Mouse (Mus musculus) neural tube, embryonic 11.5 days (tissue): ENCODE results near the gene Slbp. TPM values are rescaled to one million over a fixed set of nuclear protein-coding genes. Genes with fewer than 3 reads are reported as not detected.

Source experiments
- ATAC-seq: fragments of 200-750 bp; cut with Nextera tagmentation; 2 replicates; pipeline ENCODE4 v1.8.0; 2017; ENCODE audit warnings: moderate number of reproducible peaks, mild to moderate bottlenecking, moderate TSS enrichment, moderate library complexity; ENCODE audit not compliant: insufficient read depth, low FRiP score, low TSS enrichment
- DNase-seq: peaks from one replicate; pipeline ENCODE4 v3.0.0-alpha.2; 2015; ENCODE audit warnings: low spot score
- H3K27ac ChIP-seq: fragments of 300-500 bp; sonication (generic); 2 replicates; pipeline ENCODE4 v1.5.1; 2014; ENCODE audit warnings: low read depth, mild to moderate bottlenecking, low read length
- H3K27me3 ChIP-seq: fragments of 300-500 bp; sonication (generic); 2 replicates; pipeline ENCODE4 v1.6.1; 2014; ENCODE audit warnings: mild to moderate bottlenecking, low read length, mixed read lengths; ENCODE audit not compliant: control insufficient read depth, insufficient read depth
- H3K36me3 ChIP-seq: fragments of 300-500 bp; sonication (generic); 2 replicates; pipeline ENCODE4 v1.6.1; 2014; ENCODE audit warnings: mild to moderate bottlenecking, low read length, moderate library complexity, mixed read lengths; ENCODE audit not compliant: control insufficient read depth, insufficient read depth
- H3K4me1 ChIP-seq: fragments of 300-500 bp; sonication (generic); 2 replicates; pipeline ENCODE4 v1.6.1; 2014; ENCODE audit warnings: low read length, mixed read lengths; ENCODE audit not compliant: control insufficient read depth, insufficient read depth
- H3K4me2 ChIP-seq: fragments of 300-500 bp; sonication (generic); 2 replicates; pipeline ENCODE4 v1.6.1; 2014; ENCODE audit warnings: low read depth, mild to moderate bottlenecking, moderate library complexity
- H3K4me3 ChIP-seq: fragments of 300-500 bp; sonication (generic); 2 replicates; pipeline ENCODE4 v1.5.1; 2014; ENCODE audit warnings: low read depth, low read length
- H3K9ac ChIP-seq: fragments of 300-500 bp; sonication (generic); 2 replicates; pipeline ENCODE4 v1.6.1; 2014; ENCODE audit warnings: mild to moderate bottlenecking, low read length
- H3K9me3 ChIP-seq: fragments of 300-500 bp; sonication (generic); 2 replicates; pipeline ENCODE4 v1.6.1; 2016; ENCODE audit warnings: low read length; ENCODE audit not compliant: control insufficient read depth
- WGBS: fragments of 180-500 bp; shearing (Covaris S2); extraction: QIAGEN DNeasy Blood & Tissue Kit; methylation state at CpG from one replicate; pipeline ENCODE4 v1.1.7; 2014; 5-methylcytosine and 5-hydroxymethylcytosine counted together
- polyA plus RNA-seq: library from polyadenylated mRNA; unstranded; fragments of >200 nt; fragmentation: Nextera tagmentation; extraction: Ambion mirVana; gene quantifications from 2 replicates; pipeline ENCODE4 v1.2.1, GENCODE M21; 2014

Gene Slbp
- polyA plus RNA-seq, 1 experiment from 2014 or later = 242 TPM

DNA sequence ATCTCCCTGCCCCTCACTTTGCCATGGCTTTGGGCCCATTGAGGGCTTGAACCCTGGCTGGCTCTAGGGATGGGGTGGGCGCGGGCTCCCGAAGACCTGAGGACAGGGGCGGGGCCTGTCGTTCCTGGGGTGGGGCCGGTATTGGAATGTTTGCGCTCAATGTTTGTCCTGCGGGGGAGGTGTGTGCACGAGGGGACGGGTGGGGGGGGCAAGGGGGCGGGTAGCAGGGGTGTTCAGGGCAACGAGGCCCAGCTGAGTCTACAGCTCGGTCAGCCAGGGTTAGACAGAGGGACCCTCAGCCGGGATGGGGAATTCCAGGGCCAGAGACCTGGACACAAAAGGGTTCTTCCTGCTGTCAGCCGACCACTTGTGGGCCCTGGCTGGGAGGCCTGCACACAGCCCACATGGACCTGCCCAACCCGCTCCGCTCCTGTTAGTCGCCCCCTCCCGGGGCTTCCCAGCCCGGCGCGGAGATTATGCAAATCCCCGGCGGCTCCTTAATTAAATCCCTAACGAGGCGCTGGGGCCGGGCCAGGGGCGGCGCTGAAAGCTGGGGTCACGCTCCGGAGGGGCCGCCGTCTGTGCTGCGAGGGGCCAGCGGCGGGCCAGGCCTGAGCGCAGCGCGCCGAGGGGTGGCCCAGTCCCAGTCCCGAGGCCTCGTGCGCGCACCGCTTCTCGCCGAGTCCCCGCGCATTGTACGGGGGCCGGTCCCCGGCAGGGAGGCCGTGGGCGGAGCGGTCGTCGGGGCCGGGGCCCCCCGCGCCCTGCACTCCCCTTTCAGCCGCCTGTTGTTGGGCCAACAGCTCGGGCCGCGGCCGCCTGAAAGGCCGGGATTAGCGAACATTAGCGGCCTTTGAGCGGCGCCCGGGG is 42.7 kb upstream of the Slbp start:
- under 1% methylated on average over 68 of the region's 71 CpGs for WGBS
- Histone ChIP-seq H3K4me3 (peak overlapping the region; percentile 38), H3K27me3 (peaks cover 16% of the 10 kb centered on the region; the same call in 1 of the 2 replicates), H3K9ac (peak overlapping the region; percentile 71), H3K4me2 (peak overlapping the region; percentile 84), H3K36me3 (no peaks in the 10 kb centered on the region), H3K4me1 (peaks cover 78% of the 10 kb centered on the region), H3K27ac (peak overlapping the region; percentile 92), H3K9me3 (no peaks in the 10 kb centered on the region)
- peak; percentile 69 for ATAC-seq
- peak; percentile 80 for DNase-seq

DNA sequence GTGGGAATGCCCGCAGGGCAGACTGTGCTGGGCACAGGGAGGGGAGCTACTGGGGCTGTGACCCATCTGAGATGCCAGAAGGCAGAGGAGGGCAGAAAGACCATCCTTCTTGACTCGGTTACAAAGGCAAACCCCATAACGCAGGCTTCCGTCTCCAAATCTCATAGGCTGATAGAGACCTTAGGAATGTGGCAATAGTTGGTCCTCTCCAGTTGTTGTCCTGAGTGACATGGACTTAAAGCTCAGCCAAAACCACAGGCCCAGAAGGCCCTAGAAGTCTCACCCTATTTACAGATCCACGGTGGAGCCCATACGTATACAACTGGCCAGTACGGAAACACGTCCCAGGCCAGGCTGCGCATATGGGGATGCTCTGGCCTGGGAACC is 42.1 kb upstream of the Slbp start:
- H3K27me3 ChIP-seq = peaks cover 14% of the 10 kb centered on the region; the same call in 1 of the 2 replicates
- DNase-seq = no peak
- WGBS = 51% methylated on average over 9 of the region's 9 CpGs
- H3K4me1 ChIP-seq = peaks cover 82% of the 10 kb centered on the region
- H3K27ac ChIP-seq = peak overlapping the region; percentile 92
- no peaks in the 10 kb centered on the region for H3K9me3 ChIP-seq
- no peak overlapping the region for H3K4me3 ChIP-seq
- no peaks in the 10 kb centered on the region for H3K36me3 ChIP-seq
- ATAC-seq = no peak
- H3K4me2 ChIP-seq = no peak overlapping the region
- no peak overlapping the region for H3K9ac ChIP-seq

DNA sequence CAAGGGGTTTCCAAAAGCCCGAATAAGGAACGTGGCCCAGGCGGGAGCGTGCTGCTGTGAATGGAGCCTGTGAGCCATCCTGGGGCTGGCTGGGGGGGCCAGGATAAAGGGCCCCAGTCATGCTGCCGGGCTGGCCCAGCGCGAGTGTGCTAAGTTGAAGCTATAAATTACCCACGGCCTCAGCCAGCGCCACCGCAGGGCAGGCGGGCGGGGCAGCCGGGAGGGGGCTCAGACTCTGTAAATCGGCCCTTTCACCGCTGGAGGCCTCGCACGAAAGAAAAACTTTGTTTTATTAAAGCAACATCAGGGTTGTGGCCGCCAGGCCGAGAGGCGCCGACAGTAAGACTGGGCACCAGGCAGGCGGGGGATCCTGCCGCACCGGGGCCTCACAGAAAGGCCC is 40.0 kb upstream of the Slbp start:
- peaks cover 12% of the 10 kb centered on the region; the same call in 1 of the 2 replicates for H3K27me3 ChIP-seq
- H3K9ac ChIP-seq = peak overlapping the region; percentile 36
- peak overlapping the region; percentile 79 for H3K27ac ChIP-seq
- no peaks in the 10 kb centered on the region for H3K9me3 ChIP-seq
- DNase-seq (peak; percentile 85), ATAC-seq (peak; percentile 58)
- H3K36me3 ChIP-seq = no peaks in the 10 kb centered on the region
- WGBS = 2% methylated on average over 24 of the region's 24 CpGs
- H3K4me3 ChIP-seq = no peak overlapping the region
- peaks cover 68% of the 10 kb centered on the region for H3K4me1 ChIP-seq
- peak overlapping the region; percentile 3 for H3K4me2 ChIP-seq

DNA sequence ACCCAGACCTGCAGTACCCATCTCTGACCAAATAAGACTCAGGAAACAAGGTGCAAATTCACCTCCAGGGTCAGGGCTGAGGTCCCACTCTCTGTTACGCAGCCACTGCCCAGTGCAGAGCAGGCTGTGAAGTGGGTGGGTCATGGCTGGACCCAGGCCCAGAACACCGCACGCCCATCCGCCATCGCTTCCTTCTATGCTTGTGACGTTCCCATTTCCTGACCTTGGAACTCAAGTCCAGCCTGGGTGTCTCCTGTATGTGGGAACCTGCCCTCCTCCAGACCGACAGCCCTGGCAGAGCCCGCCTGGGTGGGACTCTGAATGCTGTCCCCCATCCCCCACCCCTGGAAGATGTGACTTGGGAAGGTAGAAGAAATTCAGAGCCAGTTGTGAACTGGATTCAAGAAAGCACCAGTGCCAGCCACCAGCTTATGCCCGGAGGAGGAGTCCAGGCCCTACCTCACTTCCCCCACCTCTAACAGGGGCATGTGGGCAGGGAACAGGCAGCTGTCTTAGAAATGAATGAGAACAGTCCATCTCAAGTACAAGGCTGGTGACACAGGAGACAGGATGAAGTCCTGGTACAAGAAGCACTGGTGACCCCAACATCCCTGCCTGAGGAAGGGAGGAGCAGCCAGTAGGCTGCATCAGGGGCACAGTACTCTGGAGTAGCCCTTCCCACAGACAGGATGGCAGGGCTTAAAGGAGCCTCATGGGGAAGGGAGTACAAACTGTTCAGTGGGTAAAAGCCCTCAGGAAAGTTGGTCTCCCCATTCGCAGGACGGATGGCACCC is 37.7 kb upstream of the Slbp start:
- H3K9ac ChIP-seq = no peak overlapping the region; the same call in 1 of the 2 replicates
- H3K9me3 ChIP-seq = no peaks in the 10 kb centered on the region
- H3K27me3 ChIP-seq = peaks cover 2% of the 10 kb centered on the region; the same call in 1 of the 2 replicates
- peak overlapping the region; percentile 76 for H3K27ac ChIP-seq
- H3K4me2 ChIP-seq = peak overlapping the region; percentile 29
- peaks cover 53% of the 10 kb centered on the region for H3K4me1 ChIP-seq
- 69% methylated on average over 11 of the region's 11 CpGs for WGBS
- DNase-seq (no peak), ATAC-seq (no peak; the same call in 1 of the 2 replicates)
- H3K36me3 ChIP-seq = no peaks in the 10 kb centered on the region
- H3K4me3 ChIP-seq = no peak overlapping the region

DNA sequence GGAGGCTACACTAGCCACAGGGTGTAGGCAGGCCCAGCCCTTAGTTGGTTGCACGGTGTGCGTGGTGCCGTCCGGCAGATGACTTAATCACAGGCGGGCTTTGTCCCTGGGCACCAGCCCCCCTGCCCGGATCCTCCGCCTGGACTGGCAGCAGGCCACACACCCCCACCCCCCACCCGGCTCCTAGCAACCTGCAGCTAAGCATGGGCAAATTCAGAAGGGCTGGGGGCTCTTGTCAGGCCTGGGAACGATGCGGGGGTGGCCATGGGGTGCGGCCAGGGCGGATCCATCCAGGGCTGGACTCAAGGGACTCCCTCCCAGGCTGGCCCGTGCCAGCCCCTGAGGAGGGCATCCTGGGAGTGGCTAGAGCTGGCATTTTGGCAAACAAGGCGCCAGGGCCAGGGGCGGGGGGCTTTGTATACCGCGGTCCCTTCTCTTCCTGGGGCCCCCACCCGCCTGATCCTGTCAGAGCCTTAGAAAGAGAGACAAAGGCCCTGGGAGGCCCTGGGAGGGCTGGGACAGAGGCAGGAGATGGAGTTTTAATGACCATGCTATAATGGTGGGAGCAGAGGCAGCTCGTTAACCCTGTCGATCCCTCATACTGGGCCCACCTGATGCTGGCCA is 37.0 kb upstream of the Slbp start:
- Histone ChIP-seq H3K36me3 (no peaks in the 10 kb centered on the region), H3K4me1 (peaks cover 46% of the 10 kb centered on the region), H3K4me3 (peak overlapping the region; percentile 6; the same call in 1 of the 2 replicates), H3K27me3 (peaks cover 2% of the 10 kb centered on the region; the same call in 1 of the 2 replicates), H3K9ac (peak overlapping the region; percentile 61), H3K9me3 (no peaks in the 10 kb centered on the region), H3K4me2 (peak overlapping the region; percentile 29), H3K27ac (peak overlapping the region; percentile 76)
- 31% methylated on average over 20 of the region's 20 CpGs for WGBS
- ATAC-seq = peak; percentile 79
- peak; percentile 81 for DNase-seq

DNA sequence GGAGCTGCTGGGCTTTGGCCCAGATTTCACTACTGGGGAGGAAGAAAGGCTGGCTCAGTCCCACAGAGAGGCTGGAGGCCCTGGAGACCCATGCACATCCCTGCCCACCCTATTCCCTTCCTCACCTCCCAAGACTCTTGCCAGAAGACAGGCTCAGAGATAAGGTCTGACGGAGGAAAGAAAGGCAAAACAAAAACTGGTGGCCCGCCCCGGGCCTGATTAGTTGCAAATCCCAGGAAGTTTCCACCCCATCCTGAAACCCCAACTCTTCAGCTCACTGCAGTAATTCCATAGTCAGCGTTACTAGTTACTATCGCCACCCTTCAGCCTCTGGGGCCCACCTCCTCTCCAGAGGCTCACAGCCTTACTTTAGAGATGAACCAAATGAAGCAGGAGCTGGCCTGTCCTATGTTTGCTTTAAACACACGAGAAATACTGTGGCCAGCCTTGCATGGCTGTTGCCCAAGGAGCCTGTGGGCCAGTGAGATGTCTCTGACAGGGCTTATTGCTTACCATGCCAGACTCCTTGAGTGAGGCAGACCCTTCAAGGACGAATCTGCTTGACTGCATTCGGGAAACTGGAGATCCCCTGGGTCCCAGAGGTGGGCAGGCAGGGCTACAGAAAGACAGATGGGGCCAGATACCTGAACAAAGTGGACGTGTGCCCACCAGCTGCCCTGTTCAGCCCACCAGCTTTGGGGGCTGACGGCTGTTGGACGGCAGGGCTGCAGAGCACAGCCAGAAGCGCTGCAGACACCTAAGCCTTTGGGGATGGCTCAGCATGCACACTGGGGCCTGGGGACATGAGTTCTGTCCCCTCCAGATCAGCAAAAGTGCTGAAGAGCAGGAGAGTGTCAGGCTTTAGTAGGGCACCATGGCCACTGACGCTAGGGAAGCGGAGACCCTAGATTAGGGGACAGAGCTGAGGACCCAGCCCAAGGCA is 36.2 kb upstream of the Slbp start:
- no peaks in the 10 kb centered on the region for H3K9me3 ChIP-seq
- peaks cover 42% of the 10 kb centered on the region for H3K4me1 ChIP-seq
- H3K4me3 ChIP-seq = no peak overlapping the region
- H3K27me3 ChIP-seq = no peaks in the 10 kb centered on the region
- peak overlapping the region; percentile 61 for H3K9ac ChIP-seq
- ATAC-seq (no peak), DNase-seq (no peak)
- peak overlapping the region; percentile 29; the same call in 1 of the 2 replicates for H3K4me2 ChIP-seq
- no peaks in the 10 kb centered on the region for H3K36me3 ChIP-seq
- peak overlapping the region; percentile 76 for H3K27ac ChIP-seq
- WGBS = 63% methylated on average over 14 of the region's 14 CpGs

DNA sequence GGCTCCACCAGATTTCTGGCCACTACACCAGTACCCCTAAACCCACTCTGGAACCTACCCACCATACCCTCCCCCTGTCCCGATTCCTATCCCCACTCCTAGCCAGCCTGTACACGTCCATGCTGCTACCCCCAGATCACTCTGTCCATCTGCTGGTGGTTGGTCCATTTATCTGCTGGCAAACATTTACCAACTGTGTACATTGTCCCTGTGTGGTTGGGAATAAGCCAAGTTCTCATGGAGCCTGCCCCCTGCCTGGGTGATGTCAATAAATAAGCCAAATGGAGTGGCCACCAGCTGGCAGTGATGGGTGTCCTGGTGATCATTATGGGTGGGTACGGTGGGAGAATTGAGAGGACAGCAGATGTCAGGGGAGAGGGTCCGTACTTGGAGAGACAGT is 34.8 kb upstream of the Slbp start:
- no peaks in the 10 kb centered on the region for H3K9me3 ChIP-seq

More for the DNA sequence above, 34.8 kb upstream of the Slbp start:
- Histone ChIP-seq H3K36me3 (no peaks in the 10 kb centered on the region), H3K4me3 (no peak overlapping the region), H3K27me3 (no peaks in the 10 kb centered on the region), H3K4me1 (peaks cover 29% of the 10 kb centered on the region), H3K4me2 (no peak overlapping the region), H3K27ac (no peak overlapping the region), H3K9ac (no peak overlapping the region)
- DNase-seq (no peak), ATAC-seq (no peak)
- 72% methylated on average over 4 of the region's 4 CpGs for WGBS
